Mouse (Mus musculus): Measurements from ENCODE around the gene Slco4a1. TPM values are rescaled to one million over a fixed set of nuclear protein-coding genes. Genes with fewer than 3 reads are reported as not detected.

Gene Slco4a1
- polyA plus RNA-seq, 1 experiment from 2014 or later, result 1.4 TPM

DNA sequence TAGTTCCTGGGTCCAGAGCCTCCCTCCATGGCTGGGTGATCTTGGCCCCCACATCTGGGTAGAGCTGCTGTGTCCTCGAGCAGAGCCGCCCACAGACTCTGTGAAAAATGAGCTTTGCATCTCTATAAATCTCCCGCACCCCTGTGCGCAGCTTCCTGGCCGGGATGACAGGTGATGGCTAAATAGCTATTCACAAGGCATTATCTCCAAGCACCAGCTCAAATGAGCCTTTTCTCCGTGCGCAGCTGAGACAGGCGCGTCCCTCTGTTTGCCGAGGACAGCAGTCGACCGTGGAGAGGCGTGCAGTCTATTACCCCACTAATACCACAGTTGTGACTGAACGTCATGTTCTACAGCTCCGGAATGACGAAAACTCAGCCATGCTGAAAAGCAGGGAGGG is 26.2 kb downstream of the Slco4a1 start:
- no peak overlapping the region for H3K27ac ChIP-seq
- no peak for ATAC-seq
- H3K4me1 ChIP-seq, result 0 out of 2 replicates have a peak, but pooled peaks cover 4% of the 10 kb centered on the region
- H3K4me2 ChIP-seq, result no peak overlapping the region
- H3K9ac ChIP-seq, result no peak overlapping the region
- 43% methylated on average over 16 of the region's 16 CpGs for WGBS (ENCODE audit: insufficient replicate concordance)
- no peaks in the 10 kb centered on the region for H3K36me3 ChIP-seq
- peaks cover 49% of the 10 kb centered on the region for H3K27me3 ChIP-seq (replicated peaks)
- H3K9me3 ChIP-seq (replicated peaks), result no peaks in the 10 kb centered on the region
- no peak overlapping the region for H3K4me3 ChIP-seq

DNA sequence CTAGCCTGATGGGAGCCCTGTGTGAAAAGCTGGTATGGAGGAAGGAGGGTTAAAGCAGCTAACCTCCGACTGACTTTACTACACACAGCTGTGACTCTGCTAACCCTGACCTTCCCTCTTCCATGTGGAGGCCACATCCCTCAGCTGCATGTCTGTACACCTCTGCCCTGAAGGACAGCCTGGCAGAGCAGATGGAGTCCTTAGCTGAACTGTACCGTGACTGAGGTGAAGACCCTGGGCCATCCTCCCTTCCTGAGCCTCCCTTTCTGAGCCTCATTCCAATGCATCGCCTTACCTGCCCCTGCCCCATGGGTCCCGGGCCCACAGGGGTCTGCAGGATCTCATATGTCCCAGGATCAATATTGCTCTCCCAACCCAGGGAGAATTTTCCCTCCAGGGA is 28.8 kb downstream of the Slco4a1 start:
- Histone ChIP-seq H3K36me3 (no peaks in the 10 kb centered on the region), H3K9me3 (replicated peaks) (no peaks in the 10 kb centered on the region), H3K4me2 (no peak overlapping the region), H3K27ac (no peak overlapping the region), H3K4me3 (no peak overlapping the region), H3K9ac (no peak overlapping the region), H3K27me3 (replicated peaks) (peaks cover 62% of the 10 kb centered on the region), H3K4me1 (0 out of 2 replicates have a peak, but pooled peaks cover 4% of the 10 kb centered on the region)
- 42% methylated on average over 4 of the region's 4 CpGs for WGBS (ENCODE audit: insufficient replicate concordance)
- no peak for ATAC-seq

DNA sequence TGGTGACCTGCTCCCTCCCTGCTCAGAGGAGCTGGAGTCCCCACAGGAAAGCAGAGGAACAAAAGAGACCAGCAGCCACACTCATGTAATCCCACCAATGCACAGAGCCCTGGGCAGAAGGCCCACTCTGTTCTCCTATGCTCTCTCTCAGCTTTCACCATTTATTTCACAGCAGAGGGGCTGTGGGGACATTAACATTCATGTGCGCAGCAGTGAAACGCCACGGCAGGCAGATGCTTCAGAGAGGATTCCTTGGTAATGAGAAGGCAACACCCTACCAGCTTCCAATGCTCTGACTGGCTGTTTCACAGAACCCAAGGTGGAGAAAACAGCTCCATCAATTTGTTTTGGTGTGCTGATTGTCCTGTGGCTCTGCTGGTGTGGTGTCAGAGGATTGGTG is 29.3 kb downstream of the Slco4a1 start:
- WGBS (ENCODE audit: insufficient replicate concordance), result 66% methylated on average over 3 of the region's 3 CpGs
- H3K36me3 ChIP-seq, result no peaks in the 10 kb centered on the region
- no peaks in the 10 kb centered on the region for H3K9me3 ChIP-seq (replicated peaks)
- H3K27ac ChIP-seq, result no peak overlapping the region
- H3K27me3 ChIP-seq (replicated peaks), result peaks cover 67% of the 10 kb centered on the region
- H3K4me1 ChIP-seq, result 0 out of 2 replicates have a peak, but pooled peaks cover 4% of the 10 kb centered on the region
- ATAC-seq, result no peak
- no peak overlapping the region for H3K4me2 ChIP-seq
- H3K4me3 ChIP-seq, result no peak overlapping the region
- no peak overlapping the region for H3K9ac ChIP-seq

DNA sequence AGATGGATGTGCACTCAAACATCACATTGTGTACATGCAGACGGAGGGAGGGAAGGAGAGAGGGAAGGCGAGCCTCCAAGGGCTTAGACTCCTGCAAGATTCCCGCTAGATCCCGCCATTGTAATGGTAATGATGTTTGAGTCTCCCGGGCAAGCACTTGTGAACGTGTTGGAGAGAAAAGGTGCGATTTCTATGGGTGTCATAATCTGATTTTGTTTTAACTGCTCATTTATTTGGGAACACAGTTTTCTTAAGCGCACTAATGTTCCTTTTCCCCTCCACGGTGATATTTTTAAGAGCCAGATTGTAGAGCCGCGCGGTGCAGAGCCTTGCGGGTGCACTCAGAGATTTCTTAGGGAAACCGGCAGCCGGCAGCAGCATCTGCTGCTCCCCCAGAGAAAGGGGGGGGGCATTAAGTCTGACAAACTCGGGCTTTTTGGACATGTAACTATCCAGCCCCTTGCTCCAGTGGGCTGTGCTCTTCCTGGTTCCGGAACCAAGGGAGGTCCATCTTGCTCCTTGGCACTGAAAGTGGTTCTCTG is 32.2 kb downstream of the Slco4a1 start:
- Histone ChIP-seq H3K4me1 (0 out of 2 replicates have a peak, but pooled peaks cover under 1% of the 10 kb centered on the region), H3K27me3 (replicated peaks) (peaks cover 43% of the 10 kb centered on the region), H3K4me3 (no peak overlapping the region), H3K36me3 (no peaks in the 10 kb centered on the region), H3K9ac (no peak overlapping the region), H3K9me3 (replicated peaks) (no peaks in the 10 kb centered on the region), H3K4me2 (no peak overlapping the region), H3K27ac (no peak overlapping the region)
- 20% methylated on average over 17 of the region's 17 CpGs for WGBS (ENCODE audit: insufficient replicate concordance)
- no peak for ATAC-seq

DNA sequence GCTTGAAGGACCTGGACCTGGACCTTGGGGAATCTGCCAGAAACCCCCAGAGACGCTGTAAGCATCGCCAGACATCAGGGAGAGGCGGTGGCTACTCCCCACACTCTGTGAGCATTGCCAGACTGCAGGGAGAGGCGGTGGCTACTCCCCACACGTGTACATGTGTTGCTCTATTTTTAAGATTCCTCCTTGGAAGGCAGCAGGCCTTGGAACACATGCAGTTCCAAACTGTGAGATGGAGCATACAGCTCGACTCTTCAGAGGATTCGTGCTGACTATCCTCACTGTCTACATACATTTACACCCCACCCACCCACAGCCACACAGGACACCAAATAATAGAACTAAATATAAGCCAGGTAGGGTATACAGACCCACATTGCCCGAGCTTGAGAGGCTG is 39.9 kb downstream of the Slco4a1 start:
- ATAC-seq, result no peak
- Histone ChIP-seq H3K4me2 (no peak overlapping the region), H3K9me3 (replicated peaks) (no peaks in the 10 kb centered on the region), H3K27me3 (replicated peaks) (peaks cover 34% of the 10 kb centered on the region), H3K4me3 (no peak overlapping the region), H3K27ac (no peak overlapping the region), H3K36me3 (no peaks in the 10 kb centered on the region), H3K9ac (no peak overlapping the region), H3K4me1 (no peaks in the 10 kb centered on the region)
- WGBS (ENCODE audit: insufficient replicate concordance), result 56% methylated on average over 8 of the region's 8 CpGs

DNA sequence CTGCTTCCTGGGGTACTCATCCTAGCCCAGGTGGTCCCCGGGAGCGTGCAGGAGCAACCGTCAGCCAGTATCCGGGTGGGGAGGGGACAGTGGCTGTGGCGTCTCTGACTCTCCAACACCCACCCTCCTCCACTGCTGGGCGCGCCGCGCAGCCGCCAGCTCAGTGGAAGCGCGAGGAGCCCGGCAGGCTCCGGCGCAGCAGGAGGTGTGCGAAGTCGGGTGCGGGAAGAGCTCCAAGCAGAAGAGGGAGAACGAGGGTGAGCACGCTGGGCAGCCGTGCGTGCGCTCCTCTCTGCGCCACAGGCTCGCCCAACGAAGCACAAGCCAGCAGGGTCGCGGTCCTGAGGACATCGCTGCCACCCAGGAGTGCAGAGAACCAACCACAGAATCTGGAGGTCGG is 43.7 kb downstream of the Slco4a1 start, which contains the start of gene Ntsr1:
TSS of gene Ntsr1 (plus strand) at position 236 of the 400 bp plus-strand sequence.
- Histone ChIP-seq H3K27me3 (replicated peaks) (peaks cover 54% of the 10 kb centered on the region), H3K4me2 (peak within 1 kb of the TSS; percentile 39), H3K4me3 (0 out of 2 replicates have a peak within 1 kb of the TSS, but pooled peaks have one; percentile 2), H3K27ac (no peak within 1 kb of the TSS), H3K36me3 (no peaks in the 10 kb centered on the region), H3K9me3 (replicated peaks) (no peaks in the 10 kb centered on the region), H3K9ac (no peak within 1 kb of the TSS), H3K4me1 (no peaks in the 10 kb centered on the region)
- WGBS (ENCODE audit: insufficient replicate concordance), result 1% methylated on average over 30 of the region's 30 CpGs
- ATAC-seq, result no peak

DNA sequence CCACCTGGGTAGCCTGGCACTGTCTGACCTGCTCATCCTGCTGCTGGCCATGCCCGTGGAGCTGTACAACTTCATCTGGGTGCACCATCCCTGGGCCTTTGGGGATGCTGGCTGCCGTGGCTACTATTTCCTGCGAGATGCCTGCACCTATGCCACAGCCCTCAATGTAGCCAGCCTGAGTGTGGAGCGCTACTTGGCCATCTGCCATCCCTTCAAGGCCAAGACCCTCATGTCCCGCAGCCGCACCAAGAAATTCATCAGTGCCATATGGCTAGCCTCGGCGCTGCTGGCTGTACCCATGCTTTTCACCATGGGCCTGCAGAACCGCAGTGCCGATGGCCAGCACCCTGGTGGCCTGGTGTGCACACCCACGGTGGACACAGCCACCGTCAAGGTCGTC is 44.7 kb downstream of the Slco4a1 start:
- Histone ChIP-seq H3K36me3 (no peaks in the 10 kb centered on the region), H3K27ac (no peak overlapping the region), H3K27me3 (replicated peaks) (peaks cover 54% of the 10 kb centered on the region), H3K4me1 (no peaks in the 10 kb centered on the region), H3K9ac (no peak overlapping the region), H3K9me3 (replicated peaks) (no peaks in the 10 kb centered on the region), H3K4me3 (no peak overlapping the region), H3K4me2 (no peak overlapping the region)
- ATAC-seq, result no peak
- 38% methylated on average over 13 of the region's 13 CpGs for WGBS (ENCODE audit: insufficient replicate concordance)

DNA sequence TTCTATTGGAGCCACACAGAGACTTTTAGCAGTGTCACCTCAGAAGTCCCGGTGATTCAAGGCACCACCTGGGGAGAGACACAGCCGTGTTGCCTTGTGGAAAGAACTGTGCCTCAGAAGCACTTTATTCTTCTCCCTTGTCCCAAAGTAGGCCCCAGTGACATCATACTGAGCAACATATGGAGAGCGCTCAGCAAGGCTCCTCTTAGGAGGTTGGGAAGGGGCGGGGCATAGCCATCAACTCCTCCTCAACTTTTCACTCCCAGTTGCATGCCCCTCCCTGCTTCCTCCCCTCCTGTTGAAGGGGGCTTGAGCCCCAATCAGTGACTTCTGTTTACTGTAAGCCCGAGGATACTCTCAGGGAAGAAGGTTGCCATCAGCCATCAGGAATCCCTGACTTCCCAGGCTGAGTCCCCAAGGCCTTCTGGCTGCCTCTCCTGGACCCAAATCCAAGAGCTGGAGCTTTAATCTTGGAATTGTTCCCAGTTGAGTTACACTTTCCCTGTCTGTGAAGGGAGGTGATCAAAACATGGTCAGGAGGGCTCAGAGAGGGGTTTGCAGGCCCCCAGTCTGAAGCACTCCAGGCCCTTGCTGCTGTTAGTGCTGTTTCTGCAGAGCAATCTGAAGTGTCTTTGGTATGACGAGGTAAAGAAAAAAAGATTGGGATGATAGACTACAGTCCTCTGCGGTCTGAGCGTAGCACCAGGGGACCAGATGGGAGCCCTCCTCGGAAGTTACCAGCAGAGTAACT is 45.3 kb downstream of the Slco4a1 start:
- H3K9ac ChIP-seq, result no peak overlapping the region
- WGBS (ENCODE audit: insufficient replicate concordance), result 32% methylated on average over 9 of the region's 9 CpGs
- H3K4me2 ChIP-seq, result no peak overlapping the region
- H3K36me3 ChIP-seq, result no peaks in the 10 kb centered on the region
- no peak overlapping the region for H3K27ac ChIP-seq
- no peaks in the 10 kb centered on the region for H3K4me1 ChIP-seq
- peaks cover 54% of the 10 kb centered on the region for H3K27me3 ChIP-seq (replicated peaks)
- no peak overlapping the region for H3K4me3 ChIP-seq
- ATAC-seq, result no peak
- no peaks in the 10 kb centered on the region for H3K9me3 ChIP-seq (replicated peaks)

DNA sequence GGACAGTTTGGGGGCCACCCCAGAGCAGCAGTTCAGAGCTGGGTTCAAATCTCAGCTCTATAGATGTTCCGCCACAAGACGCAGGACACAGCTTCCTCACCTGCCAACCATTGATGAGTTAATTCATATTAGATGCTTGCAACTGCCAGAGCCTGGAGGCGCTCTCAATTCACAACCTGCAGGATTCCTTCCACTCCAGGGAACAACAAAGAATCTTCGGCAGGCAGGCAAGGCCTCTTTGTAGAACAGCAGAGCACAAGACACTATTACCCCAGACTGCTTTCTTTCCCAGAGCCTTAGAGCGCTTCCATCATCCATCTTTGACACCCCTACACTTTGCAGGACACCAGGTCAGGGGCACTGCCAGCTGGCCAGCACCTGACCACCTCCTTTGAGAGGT is 50.2 kb downstream of the Slco4a1 start:
- no peak for ATAC-seq
- Histone ChIP-seq H3K4me1 (no peaks in the 10 kb centered on the region), H3K4me3 (no peak overlapping the region), H3K4me2 (no peak overlapping the region), H3K27ac (no peak overlapping the region), H3K9ac (no peak overlapping the region), H3K27me3 (replicated peaks) (peaks cover 16% of the 10 kb centered on the region), H3K9me3 (replicated peaks) (no peaks in the 10 kb centered on the region), H3K36me3 (no peaks in the 10 kb centered on the region)
- 64% methylated on average over 5 of the region's 5 CpGs for WGBS (ENCODE audit: insufficient replicate concordance)

DNA sequence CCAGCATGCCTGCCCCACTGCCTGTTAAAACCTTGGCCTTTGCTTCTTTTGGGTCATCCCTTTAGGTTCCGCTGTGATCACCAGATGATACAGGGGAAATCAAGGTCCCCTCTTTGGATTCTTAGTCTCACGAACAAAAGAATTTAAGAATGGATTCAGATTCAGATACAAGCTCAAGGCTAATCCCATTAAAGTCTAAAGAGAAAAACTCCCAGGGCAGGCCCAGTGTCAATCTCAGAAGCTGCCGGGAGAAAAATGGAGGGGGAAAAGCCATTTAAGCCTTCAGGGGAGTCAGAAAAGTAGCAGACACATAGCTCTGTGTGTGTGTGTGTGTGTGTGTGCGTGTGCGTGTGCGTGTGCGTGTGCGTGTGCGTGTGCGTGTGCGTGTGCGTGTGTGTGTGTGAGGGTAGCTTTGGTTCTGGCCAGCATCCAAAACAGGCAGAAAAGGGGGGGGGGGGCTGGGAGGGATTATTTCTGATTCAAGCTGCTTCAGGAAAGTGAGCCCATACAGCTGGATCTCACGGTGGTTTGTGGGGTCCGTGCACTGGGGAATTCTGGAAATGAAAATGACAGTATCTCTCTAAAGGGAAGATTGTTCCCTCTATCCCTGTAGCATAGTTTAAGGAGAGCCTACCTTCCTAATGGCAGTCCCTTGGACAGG is 52.5 kb downstream of the Slco4a1 start:
- Histone ChIP-seq H3K4me3 (no peak overlapping the region), H3K27ac (no peak overlapping the region), H3K27me3 (replicated peaks) (no peaks in the 10 kb centered on the region), H3K4me2 (no peak overlapping the region), H3K9me3 (replicated peaks) (no peaks in the 10 kb centered on the region), H3K4me1 (no peaks in the 10 kb centered on the region), H3K9ac (no peak overlapping the region), H3K36me3 (no peaks in the 10 kb centered on the region)
- WGBS (ENCODE audit: insufficient replicate concordance), result 78% methylated on average over 14 of the region's 14 CpGs
- ATAC-seq, result no peak

DNA sequence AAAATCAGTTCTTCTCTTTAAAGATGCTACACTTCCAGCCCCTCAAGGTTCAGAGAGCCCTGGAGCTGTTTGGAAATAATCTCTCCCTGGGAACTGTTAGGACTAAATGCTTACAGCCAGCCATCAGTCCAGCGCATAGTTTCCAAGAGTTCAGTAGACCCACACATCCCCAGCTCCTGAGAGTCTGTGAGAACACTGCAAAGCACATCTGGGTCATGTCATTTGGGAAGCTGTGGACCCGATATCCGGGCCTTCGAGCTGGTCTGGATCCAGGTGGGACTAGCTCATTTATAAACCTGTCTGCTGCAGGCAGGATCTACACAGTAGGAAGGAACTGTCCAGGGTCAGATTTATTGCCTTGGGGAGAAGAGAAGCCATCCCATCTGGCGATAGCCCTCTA is 54.8 kb downstream of the Slco4a1 start:
- Histone ChIP-seq H3K36me3 (no peaks in the 10 kb centered on the region), H3K4me2 (no peak overlapping the region), H3K4me1 (no peaks in the 10 kb centered on the region), H3K27ac (no peak overlapping the region), H3K4me3 (no peak overlapping the region), H3K27me3 (replicated peaks) (no peaks in the 10 kb centered on the region), H3K9me3 (replicated peaks) (no peaks in the 10 kb centered on the region), H3K9ac (no peak overlapping the region)
- no peak for ATAC-seq
- WGBS (ENCODE audit: insufficient replicate concordance), result 67% methylated on average over 5 of the region's 5 CpGs

DNA sequence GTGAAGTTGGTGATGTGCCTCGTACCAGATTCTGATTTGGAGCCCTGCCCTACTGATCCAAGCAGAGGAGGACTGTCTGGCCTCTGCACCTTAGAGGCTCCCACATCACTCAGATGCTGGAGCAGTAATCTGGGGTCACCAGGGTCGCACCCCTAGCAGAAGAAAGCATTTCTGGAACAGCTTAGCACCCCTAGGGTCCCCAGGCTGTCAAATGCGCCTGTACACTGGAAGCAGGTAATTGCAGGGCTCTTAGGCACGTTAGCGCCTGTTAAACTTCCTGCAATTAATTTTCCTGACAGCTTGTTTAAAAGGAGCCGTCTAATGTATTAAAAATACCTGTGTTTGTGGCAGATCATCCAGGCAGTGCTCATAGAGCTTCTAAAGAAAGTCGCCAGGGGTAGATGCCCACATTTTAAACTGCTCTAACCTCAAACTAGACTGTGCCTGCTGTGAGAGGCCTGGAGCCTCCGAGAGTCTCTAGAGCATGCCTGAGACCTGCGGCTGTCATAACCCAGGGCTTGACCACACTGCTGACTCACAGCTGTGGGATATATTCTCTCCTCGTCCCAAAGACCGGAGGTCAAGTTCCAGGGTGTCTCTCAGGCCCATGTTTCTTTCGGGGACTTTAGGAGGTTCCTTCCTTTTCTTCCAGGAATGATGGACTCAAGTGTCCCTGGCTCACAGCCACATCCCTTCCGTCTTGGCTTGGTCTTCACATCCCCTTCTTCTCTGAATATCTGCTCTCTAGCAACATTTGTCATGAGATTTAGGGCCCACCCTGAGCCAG is 56.0 kb downstream of the Slco4a1 start:
- ATAC-seq, result no peak
- Histone ChIP-seq H3K36me3 (no peaks in the 10 kb centered on the region), H3K9ac (no peak overlapping the region), H3K9me3 (replicated peaks) (no peaks in the 10 kb centered on the region), H3K27me3 (replicated peaks) (no peaks in the 10 kb centered on the region), H3K27ac (no peak overlapping the region), H3K4me1 (no peaks in the 10 kb centered on the region), H3K4me2 (no peak overlapping the region), H3K4me3 (no peak overlapping the region)
- 45% methylated on average over 13 of the region's 13 CpGs for WGBS (ENCODE audit: insufficient replicate concordance)
